Mouse (Mus musculus) erythroblast, adult 5-6 weeks (primary cell): ENCODE data around the gene Shld2. TPM values are rescaled to one million over a fixed set of nuclear protein-coding genes. Genes with fewer than 3 reads are reported as not detected.

Source experiments
- ATAC-seq: replicated peaks from 2 replicates; pipeline ENCODE4 v1.8.0; 2016; ENCODE audit warnings: moderate number of reproducible peaks, mild to moderate bottlenecking, moderate TSS enrichment, inconsistent platforms; ENCODE audit not compliant: poor library complexity, low FRiP score, severe bottlenecking
- total RNA-seq, 2 experiments: library from RNA; stranded (forward) in 1 of 2; stranded (reverse) in 1 of 2; fragments of 150-400 nt in 1 of 2; fragments of 200-764, 138-1000 nt in 1 of 2; gene quantifications; 2 replicates each; pipeline versions ENCODE4 v1.2.3 to v1.2.4; 2015 to 2017; ENCODE audit warnings: low replicate concordance in 2 of 2

Gene Shld2
- total RNA-seq, 2 experiments from 2014 or later, result 1.4 to 5.2 TPM

DNA sequence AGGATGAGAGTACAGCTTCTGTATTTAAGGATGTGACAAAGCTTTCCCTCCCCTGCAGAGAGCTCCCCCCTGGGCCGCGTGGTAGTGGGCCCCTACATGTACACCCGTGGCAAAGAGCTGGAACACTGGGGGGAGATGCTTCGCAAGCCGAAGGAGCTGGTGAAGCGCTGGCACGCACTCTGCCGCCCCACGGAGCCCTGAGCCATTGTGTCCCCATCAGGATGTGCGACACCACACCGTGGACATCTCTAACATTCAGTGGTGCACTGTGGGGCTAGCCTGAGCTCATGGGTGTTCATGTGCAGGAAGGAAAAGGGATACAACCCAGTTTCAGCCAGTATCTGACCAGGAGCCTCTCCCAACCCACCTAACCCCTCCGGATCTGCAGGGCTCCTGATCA, 82.3 kb downstream of the Shld2 start:
- no peak for ATAC-seq

DNA sequence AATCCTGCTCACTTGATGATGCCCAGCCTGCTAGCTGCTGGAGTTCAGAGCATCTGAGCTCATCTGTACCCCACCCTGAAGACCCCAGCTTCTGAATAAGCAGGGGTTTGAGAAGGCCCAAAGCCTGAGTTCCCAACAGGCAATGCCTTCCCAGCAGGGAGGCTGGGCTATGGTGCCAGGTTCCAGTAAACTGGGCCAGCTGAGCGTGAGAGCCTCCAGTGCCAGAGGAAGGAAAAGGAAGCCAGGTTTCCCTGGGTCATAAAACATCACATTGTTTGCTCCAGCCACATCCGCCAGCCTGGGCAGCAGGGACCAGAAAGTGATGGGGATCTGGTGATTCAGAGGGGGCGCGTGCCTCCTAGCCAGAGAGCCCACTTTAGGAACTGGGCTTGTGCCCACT, 83.7 kb downstream of the Shld2 start:
- no peak for ATAC-seq

DNA sequence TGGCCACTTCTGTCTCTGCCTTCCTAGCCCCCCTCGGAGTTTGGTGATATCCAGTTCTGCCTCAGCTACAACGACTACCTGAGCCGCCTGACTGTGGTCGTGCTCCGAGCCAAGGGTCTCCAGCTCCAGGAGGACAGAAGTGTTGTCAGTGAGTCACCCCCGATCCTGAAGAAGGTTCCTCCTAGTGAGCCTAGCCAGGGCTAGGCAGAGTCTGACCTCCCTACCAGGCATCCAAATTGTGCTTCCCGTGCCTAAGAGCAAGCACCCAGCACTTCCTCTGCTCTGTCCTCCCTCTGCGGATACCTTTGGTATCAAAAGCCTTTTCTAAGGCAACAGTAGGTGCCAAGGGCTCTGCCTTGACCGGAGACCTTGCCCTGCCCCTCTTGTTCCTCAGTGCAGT, 84.3 kb downstream of the Shld2 start:
- no peak for ATAC-seq

DNA sequence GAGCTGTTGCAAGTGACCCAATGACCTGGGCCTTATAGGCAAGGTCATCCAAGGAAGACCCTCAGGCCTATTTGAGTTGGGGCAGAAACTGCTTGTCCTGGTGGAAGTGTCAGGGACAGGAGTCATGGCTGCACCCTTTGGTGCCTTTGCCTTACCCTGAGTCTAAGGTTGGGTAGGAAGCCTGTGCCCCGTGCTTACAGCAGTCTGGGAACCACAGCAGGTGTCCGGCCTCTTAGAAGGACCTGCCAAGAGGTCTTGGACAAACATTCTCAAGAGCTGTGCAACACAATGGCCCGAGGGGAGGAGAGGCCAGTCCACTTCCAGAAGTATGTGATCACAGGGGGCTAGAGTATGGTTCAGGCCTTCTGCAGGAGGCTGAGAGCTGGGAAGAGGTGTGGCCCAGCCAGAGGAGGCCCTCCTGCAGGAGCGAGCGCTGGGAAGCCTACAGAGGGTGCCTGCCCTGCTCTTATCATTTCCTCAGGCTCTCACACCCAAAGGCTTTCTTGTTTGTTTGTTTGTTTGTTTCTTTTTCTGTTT, 86.9 kb downstream of the Shld2 start:
- ATAC-seq, result no peak

DNA sequence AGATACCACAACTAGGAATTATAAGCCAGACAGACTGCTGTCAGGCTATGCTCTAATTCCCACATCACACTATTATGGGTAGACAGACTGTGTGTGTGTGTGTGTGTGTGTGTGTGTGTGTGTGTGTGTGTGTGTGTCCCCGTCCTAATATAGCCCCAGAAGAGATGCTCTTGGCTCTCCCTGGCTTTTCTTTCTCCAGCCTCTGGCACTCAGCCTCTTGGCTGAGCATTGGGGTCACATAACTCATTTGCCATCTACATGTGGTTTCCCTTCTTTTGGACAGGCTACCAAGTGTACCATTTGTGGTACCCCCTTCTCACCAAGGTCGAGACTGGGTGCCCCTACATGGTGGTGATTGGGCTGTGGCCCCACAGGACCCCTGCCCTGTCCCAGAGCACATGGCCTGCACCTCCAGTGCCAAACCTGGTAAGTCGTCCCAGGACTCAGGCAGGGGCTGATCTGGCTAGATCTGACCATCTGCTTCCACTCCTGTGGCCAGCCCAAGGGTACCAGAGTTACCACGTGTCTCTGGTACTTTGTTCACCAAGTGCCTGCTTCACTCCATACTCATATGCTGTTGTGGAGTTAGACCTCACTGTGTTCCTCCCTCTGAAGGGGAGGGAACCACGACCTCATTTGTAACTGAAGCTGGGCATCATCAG, 88.7 kb downstream of the Shld2 start:
- ATAC-seq, result no peak

DNA sequence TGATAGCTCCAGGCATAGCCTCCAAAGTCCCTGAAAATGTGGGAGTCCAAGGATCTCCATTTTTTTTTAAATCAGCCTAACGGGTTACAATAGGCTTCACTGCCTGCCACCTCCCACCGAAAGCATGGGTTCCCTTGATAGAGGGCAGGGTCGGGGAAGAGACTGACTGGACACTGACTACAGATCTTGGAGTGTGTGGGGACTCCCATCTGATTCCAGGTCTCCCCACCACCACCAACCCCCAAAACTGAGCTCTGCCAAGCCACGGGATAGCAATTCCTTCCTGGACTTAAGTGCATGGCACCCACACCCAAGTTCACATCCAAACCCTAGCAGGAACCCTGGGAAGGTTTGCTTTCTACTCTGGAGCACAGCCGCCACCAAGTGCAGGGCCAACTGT, 89.9 kb downstream of the Shld2 start:
- no peak for ATAC-seq

DNA sequence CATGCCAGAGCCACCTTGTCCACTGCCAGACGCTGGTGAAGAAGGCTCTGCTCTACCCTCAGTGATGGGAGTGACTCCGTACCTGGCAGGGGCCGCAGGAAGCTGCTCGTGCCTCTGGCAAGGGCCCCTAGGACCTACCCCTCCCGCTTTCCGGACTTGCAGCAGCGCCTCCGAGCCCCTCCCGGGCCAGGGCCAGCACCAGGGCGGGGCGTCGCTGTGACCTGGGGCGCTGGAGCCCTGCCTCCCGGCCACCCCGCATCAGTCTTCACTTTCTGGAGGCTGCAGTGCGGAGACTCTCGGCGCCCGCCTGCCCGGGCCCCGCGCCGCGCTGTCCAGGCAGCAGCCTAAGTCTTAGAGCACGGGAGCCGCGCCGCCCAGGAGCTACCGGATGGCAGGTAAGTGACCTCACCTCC, 90.5 kb downstream of the Shld2 start:
- no peak for ATAC-seq

DNA sequence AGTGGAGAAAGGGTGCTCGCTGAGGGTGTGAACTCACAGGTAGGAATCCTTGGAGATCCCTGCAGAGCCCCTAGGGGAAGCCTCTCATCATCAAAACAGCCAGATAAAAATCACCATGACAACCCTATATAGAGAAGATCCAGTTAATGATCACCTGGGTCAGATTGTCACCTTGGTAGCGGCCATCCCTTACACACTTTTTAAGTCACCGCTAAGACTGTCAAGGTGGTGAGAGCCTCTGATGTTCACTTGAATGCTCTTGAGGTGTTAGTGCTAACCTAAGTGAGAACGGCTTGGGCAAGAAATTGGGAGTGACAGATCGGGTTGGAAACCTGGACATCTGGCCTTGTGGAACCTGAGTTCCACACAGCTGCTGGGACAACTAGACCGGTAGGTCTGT, 91.0 kb downstream of the Shld2 start, which contains the start of gene Syt15:
Gene Syt15 (plus strand): TSS at position 301 of the 400 bp plus-strand sequence.
- no peak for ATAC-seq

DNA sequence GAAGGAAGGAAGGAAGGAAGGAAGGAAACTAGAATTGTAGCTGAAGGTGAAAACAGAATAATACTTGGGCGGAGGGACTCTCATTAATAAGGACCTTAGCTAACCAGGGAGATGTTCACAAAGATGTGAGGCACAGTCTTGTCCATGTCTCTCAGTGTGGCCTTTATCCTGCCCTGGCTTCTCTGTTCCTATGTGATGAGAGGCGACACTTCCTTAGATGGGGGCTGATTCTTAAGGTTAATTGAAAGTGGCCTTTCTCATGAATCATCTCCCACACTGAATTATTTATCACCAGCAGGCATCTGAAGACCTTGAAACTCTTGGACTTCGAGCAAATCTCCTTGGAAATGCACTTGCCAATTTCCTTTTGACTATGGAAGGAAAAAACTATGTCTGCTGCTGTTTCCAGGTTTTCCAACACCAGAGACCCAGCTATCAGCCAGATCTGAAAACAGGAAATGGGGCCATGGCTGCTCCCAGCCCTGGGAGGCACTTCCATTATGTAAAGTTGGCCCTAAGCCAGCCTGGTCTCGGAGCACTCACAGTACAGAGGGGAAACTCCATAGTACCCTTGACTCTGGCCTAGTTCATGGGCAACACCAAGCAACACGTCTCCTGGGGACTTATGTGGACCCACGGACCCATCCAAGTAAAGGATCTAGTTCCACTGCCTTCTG, 94.7 kb downstream of the Shld2 start:
- ATAC-seq, result no peak

DNA sequence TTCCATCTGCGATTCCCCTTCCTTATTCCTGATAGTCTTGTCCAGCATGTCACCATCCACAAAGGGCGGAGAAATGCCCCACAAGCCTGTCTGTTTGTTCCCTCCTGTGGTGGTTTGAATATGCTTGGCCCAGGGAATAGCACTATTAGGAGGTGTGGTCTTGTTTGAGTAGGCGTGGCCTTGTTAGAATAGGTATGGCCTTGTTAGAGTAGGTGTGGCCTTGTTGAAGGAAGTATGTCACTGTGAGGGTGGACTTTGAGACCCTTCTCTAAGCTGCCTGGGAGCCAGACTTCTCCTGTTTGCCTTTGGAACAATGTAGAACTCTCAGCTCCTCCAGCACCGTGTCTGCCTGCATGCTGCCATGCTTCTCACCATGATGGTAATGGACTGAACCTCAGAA, 100.4 kb downstream of the Shld2 start:
- ATAC-seq, result no peak

DNA sequence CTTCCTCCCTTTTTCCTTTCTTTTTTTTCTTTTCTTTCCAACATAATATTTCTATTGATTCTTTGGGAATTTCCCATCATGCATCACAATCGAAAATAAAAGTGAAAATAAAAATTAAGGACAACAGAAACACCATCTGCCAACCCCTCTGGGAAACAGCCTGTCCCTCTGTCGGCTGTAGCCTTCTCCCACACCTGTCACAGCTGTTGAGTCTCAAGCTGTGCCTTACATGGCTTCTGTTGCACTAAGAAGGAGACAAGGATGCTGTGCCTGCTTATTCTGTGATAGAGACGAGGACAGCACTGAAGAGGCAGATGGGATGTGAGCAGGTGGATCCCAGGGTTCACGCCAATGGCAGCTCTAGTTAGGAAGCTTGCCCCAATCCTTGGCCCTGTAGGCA, 101.2 kb downstream of the Shld2 start:
- ATAC-seq, result no peak

DNA sequence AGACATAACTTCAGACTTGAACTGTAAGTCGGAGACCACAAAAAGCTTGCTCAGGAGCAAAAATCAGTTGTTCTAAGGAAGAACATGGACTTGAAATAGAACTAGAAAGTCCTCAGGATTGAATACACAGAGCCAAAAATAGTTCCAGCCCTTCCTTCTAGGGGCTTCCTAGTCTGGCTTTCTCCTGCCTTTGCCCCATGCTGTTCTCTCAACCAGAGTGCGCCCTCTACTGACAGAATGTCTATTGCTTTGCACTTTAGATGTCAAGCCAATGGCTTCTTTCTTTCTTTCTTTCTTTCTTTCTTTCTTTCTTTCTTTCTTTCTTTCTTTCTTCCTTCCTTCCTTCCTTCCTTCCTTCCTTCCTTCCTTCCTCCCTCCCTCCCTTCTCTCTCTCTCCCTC, 101.6 kb downstream of the Shld2 start:
- ATAC-seq, result no peak

DNA sequence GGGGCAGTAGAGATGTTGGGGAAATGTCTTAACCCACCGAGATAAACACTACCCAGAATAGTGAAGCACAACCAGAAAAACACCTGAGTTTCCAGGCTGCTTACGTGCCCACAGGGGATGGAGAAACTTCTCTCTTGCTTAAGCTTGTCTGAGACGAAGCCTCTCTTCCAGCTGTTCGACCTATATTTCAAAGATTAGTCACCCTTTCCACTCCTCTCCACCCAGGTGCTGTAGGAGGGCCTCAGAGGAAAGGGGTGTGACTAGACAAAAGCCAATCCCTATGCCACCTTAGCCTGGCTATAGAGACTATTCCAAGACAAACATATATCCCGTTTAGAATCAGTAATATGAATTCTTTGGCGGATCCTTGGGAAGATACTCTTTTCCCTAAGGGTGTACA, 102.3 kb downstream of the Shld2 start:
- no peak for ATAC-seq

DNA sequence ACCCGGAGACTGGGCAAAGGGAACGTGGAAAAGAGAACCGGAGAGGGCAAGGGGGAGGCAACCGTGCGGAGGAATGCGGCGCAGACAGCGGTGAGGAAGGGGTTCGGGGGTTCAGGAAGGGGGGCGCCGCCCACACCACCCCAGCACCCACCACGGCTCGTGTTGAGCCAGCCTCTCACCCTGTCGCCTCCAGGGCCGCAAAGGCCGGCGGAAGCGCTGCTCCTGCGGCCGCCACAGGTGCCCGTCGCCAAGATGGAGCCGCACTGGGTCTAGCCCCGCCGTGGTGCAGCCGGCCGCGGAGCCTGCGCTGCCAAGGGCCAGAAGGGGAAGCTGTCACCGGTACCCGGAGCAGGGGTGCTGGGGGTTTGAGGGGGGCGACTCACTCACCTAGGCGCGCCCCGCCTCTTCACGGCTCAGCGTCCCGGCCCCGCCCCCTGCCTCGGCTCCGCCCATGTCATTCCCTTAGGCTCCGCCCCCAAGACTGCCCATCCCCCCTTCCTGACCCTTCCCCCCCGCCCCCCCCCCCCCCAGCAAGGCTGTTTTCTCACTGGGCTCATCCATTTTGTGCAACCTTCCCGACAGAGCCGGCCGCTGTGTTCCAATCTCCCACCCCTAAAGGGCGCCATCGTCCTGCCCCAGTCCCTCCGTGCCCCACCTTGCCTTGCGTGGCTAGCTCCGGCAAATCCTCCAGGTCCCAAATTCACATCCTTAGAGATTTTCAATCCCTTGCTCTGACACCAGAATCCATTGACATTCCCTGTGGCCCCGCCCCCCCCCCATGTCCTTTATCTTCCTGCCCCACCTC, 108.9 kb downstream of the Shld2 start, which contains the start of gene Gprin2:
Gene Gprin2 (minus strand): TSS at position 423 of the 805 bp plus-strand sequence.
- ATAC-seq, result no peak

DNA sequence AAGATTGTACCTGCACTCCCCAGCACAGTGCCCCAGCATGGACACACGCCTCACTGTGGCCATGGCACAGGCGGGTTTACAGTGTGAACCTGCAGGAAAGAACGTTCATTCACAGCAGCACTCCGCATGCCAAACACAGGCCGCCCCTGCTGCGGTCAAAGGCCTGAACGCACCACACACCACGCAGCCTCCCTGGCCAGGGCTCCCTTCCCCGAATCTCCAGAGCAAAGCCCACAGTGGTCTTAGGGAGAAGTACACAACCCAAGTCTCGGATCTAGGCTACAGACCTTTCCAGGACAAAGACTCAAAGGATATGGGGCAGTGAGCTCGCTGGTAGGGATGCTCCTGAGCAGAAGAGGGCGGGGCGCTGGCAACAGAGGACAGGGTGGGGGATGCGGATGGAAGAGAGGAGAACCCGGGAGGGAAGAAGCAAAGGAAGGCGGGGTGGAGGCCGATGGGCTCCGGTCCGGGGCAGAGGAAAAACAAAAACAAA, 109.5 kb downstream of the Shld2 start:
- no peak for ATAC-seq

DNA sequence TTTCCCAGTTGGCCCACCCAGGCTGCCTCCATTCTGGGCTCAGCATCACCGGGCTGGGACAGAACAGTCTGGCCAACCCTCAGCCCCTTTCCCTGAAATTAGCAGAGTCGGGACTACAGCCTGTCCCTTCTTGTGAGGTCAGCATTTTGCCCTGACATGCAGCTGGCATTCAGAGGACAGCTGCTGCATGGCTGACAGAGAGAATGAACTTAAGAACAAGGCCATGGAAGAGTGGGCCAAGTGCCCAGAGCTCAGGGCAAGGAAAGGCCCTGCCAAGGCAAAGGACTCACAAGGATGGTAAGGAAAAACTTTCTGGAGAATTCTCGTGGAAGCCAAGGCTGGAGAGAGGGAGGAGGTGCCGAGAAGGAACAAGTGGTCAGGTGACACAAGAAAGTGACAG, 113.6 kb downstream of the Shld2 start:
- ATAC-seq, result no peak

DNA sequence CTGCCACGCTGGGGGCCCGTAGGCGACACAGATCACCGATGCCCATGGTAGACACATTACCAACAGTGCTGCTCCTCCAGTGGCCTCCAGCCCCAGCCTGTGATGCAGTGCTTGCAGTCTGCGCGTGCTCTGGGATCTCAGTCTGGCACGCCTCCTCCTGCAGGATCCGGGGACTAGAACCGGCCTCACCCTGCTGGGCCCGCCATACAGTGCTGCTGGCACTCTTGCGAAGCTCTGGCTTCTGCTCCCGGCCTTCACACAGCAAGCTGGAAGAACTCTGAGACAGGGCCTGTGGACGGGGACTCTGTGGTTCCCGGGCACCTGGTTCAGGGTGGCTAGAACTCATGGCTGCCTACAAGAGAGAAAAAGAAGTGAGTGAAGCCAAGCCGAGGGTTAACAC, 114.8 kb downstream of the Shld2 start:
- no peak for ATAC-seq

DNA sequence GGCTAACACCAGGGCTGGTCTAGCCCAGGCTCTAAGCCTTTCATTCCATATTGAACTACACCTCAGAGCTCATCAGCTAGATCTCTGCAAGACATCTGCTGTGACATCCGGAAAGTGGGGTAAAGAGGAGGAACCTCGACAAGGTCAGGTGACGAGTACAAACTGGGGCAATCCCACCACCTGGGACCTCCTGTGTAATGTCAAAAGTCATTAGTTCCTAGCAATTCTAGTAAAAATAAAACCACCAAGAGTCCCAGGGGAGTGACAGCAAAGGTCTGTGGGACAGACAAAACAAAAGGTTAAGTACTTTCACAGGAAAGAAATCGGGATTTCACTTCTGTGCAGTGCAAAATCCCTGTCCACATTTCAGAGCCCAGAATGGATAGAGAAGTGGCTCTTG, 116.4 kb downstream of the Shld2 start:
- no peak for ATAC-seq

DNA sequence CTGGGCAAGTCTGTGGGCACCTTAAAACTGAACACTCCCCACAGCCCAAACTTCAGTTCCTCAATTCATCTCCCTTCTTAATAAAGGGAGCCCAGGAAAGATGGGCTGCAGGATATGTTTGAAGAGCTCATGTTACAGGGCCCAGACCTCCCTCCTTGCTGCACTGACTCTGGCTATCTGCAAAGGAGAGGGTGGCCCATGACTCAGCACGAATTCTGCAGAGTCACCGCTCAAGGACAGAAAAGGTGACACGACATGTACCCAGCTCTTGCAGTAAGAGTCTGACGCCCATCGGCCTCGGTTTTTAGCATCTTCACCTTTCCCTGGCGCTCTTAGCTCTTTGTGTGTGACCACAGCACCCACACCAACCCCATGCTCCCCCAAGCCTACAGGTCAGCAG, 119.9 kb downstream of the Shld2 start:
- peak; percentile 79 for ATAC-seq

DNA sequence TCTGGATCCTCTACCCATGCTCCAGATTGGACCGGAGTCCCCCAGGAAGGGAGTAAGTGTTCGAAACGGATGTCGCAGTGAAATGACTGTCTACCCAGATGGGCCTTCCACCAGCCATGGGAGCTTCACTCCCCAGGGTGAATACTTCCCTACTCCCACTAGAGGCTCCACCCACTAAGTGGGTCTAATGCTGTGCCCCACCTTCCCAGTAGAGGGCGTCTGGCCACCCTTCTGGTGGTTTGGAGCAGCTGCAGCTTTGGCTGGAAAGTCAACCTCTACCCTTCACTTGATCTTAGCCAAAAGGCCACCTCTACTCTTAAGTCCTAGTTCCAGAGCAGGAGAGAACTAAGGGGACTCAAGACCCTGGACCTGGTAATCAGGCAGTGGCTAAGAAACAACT, 121.7 kb downstream of the Shld2 start:
- ATAC-seq, result no peak
